Mouse (Mus musculus) MEL (cell line): ENCODE data around the gene Akap13.

ENCODE experiments used
- EP300 ChIP-seq, 2 experiments: IDR thresholded peaks; 2 replicates each; pipeline ENCODE4 v1.6.1; 2011; ENCODE audit warnings: improper control_type of control experiment in 2 of 2, low read length in 2 of 2, low read depth in 1 of 2, mild to moderate bottlenecking in 1 of 2
- POLR2A ChIP-seq, 2 experiments: IDR thresholded peaks; 2 replicates each; pipeline ENCODE4 v1.6.1; 2011 to 2012; ENCODE audit warnings: low read length in 2 of 2, mild to moderate bottlenecking in 2 of 2, control low read depth in 1 of 2, improper control_type of control experiment in 1 of 2, low read depth in 1 of 2, moderate library complexity in 1 of 2; ENCODE audit not compliant: control insufficient read depth in 1 of 2, insufficient read depth in 1 of 2, poor library complexity in 1 of 2

DNA sequence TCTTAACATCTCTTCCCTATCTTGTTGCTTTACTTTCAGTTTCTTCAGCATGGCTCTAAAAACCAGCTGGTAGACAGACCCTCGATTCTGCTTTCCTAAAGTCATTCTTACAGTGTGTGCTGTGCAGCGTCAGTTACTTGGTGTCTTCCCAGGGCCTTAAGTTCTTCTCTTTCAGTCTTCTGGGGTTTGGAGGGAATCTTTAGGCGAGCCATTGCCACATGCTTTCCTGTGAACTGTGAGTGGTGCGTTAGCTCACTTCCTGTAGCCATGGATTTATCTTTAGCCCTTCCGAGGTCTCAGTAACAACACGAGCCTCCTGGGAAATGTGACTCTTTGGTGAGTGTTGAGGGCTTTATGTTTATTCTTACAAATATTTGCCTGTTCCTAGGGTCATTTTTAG lies 214.1 kb downstream of the Akap13 start:
- no peak for TF ChIP-seq EP300 (IDR thresholded peaks at IDR 0.05; ENCODE audit: low read depth in 1 of 2, low read length in 2 of 2)
- no peak for TF ChIP-seq POLR2A (IDR thresholded peaks at IDR 0.05; ENCODE audit: control insufficient read depth in 1 of 2, insufficient read depth in 1 of 2, low read depth in 1 of 2, low read length in 2 of 2, poor library complexity in 1 of 2)
